Mouse (Mus musculus) 3T3-L1 (cell line): ENCODE results near the gene Serpine1.
"Not testable (repeated sequence)": the region's sequence is repeated elsewhere in the genome, so short reads cannot be mapped to it uniquely, and the experiment has no call there.

Experiments
- DNase-seq: peaks from one replicate; pipeline ENCODE4 v3.0.0-alpha.2; 2015; ENCODE audit warnings: low read depth, low spot score

Gene Serpine1

DNA sequence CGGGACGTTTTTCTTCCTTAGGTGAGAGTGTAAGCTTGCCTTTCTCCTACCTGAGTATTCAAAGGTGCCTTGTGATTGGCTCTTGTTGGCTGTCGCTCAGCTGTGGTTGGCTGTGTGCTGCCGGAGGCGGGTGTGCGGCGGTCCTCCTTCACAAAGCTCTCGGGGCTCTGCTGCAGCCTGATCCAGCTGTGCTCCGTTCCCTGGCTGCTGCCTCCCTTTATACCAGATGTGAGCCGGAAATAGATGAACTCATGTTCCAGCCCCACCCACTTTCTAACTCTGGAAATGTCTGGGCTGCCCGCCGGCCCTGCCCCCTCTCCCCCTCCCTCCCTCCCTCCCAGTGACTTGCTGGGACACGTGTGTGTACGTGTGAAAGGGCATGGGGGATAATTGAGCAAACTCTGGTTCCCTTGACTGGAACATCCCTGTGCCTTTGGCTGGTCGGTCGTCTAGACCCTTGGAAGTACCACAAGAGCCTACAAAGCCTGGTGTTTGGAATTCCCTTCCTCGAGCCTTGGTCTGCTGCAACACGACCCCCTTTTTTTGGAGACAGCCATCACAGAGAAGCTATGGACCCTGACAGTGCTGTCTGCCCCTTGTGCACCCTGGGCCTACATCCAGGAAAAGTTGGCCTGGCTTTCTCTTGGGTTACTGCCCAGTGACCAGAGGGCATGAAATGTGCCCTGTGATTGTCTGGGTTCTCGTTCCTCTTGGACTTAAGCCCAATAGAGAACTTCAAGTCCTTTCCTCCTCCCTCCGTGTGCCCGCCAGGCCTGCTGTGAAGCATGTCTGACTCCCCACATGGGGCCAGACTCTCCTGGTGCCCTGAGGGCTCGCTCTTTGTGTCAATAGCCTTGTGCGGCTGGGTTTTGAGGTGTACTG, at the start of gene Serpine1:
Gene Serpine1, minus strand, starts transcription at position 190 of the 882 bp plus-strand sequence.
- peak; percentile 99 for DNase-seq

GRCm38 (mm10) chr5:137121280-137121679, 49.2 kb upstream of the Serpine1 start:
- no peak for DNase-seq

DNA sequence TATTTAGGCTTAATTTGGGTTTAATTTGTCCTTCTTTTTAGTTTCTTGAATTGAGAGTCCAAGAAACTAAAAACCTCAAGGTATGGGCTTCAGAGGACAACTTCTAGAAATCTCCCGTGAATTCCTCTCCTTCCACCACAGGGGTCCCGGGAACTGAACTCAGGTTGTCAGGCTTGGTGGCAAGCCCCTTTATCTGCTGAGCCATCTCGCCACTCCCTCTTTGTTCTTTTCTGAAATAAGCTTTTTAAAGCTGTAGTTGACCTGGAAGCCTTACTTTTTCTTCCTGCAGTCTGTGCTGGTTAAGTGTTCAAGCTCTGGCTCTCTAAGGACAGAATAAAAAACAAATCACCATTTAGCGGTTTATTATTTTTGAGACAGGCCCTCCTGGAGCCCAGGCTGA, 46.8 kb upstream of the Serpine1 start:
- no peak for DNase-seq

GRCm38 (mm10) chr5:137117994-137118393, 45.9 kb upstream of the Serpine1 start:
- DNase-seq = not testable (repeated sequence)

DNA sequence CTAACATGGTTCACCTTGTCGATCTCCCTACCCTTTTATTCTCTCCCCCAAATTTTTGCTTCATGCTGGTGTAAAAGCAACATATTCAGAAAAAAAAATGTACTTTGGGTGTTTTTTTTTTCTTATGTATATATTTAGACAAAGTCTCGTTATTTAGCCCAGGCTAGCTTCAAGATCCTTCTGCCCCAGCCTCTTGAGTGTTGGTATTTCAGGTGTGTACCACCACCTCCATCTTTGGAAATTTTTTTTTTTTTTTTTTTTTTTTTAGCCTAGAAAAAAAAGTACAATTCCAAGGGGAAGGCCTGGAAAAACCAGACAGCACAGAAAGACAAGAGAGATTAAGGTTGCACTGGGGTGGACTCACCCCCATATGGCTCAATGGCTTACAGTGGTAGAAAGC, 44.9 kb upstream of the Serpine1 start:
- DNase-seq = no peak

DNA sequence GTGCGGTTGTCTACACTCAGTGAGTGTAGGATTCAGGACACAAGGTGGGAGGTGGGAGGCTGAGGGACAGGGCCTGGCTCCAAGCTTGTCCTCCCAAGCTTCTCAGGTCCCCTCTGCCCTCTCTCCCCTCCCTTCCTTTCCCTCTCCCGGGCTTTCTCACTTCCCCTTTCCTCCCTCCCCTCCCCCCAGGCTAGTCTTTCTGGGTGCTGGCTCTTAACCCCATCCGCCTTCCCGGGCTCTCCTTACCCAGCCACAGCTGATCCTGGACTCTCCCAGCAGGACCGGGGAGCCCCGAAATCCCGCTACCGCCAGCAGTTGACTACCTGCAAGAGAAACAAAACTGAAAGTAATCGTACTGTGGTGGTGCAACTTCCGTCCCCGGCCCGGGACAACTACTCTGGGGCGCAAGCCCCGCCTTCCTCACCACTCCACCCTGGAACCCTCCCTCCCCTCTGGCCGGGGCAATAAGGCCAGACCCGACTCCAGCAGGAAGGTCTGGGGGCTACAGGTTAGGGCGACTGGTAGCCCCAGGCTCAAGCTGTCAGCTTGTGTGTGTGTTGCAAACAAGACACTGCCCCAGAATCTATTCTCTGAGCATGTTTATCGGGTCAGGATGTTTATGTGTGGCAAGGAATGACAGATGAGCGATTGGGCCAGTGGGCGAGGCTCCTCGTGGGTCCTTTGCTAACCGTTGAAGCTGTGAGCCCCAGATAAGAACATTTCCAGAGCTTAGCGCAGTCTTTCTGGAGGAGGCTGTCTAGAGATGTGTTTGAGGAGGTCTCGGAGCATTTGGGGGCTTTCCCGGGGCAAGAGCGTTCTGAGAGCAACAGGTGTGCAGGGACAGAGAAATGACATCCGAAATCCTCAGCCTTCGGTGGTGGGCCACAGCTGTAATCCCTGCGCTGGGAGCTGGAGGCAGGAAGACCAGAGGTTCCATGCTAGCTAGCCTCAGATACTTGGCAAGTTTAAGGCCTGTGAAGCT, 44.1 kb upstream of the Serpine1 start, which contains the start of gene Trim56:
Gene Trim56, minus strand, starts transcription at position 344 of the 982 bp plus-strand sequence.
- peak; percentile 83 for DNase-seq

- no peak for DNase-seq
Measured at GRCm38 (mm10) chr5:137114891-137115561, 43.0 kb upstream of the Serpine1 start.

GRCm38 (mm10) chr5:137111542-137112408, 39.7 kb upstream of the Serpine1 start:
- no peak for DNase-seq

- no peak for DNase-seq
Measured at GRCm38 (mm10) chr5:137110863-137111262, 38.8 kb upstream of the Serpine1 start.

DNA sequence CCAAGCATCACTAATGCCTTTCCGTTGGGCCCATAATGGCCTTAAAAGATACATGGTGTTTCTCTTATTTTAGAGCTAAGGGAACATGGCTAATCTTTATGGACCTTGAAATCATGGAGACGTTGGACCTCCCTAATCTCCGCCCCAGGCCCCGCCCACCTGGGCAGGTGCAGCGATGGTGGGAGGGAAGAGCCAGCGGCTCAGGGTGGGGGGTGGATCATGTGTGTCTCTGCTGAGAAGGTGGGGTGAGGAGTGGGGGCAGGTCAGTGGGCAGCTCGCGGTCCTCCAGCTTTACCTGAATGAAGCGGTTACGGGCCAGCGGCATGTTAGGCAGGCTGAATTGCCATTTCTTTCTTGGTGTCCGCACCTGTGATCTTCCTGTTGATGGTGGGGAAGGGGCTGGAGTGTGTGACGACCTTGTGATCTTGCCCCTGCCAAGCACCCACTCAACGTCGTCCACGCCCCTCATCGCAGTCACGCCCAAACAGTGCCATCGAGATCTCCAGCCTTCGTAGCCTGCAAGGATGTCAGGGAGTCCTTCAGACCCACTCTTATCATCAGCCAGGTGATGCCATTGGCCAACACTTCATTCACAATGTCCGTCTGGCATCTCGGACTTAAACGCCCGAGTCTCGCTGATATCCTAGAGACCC, 38.0 kb upstream of the Serpine1 start:
- no peak for DNase-seq

- DNase-seq = peak; percentile 44
Measured at GRCm38 (mm10) chr5:137108111-137108510, 36.0 kb upstream of the Serpine1 start.

- DNase-seq = no peak
Measured at GRCm38 (mm10) chr5:137107670-137108069, 35.6 kb upstream of the Serpine1 start.

- peak; percentile 98 for DNase-seq
Measured at GRCm38 (mm10) chr5:137107024-137107423, 35.0 kb upstream of the Serpine1 start.

GRCm38 (mm10) chr5:137106434-137106833, 34.4 kb upstream of the Serpine1 start:
- DNase-seq = peak; percentile 76

DNA sequence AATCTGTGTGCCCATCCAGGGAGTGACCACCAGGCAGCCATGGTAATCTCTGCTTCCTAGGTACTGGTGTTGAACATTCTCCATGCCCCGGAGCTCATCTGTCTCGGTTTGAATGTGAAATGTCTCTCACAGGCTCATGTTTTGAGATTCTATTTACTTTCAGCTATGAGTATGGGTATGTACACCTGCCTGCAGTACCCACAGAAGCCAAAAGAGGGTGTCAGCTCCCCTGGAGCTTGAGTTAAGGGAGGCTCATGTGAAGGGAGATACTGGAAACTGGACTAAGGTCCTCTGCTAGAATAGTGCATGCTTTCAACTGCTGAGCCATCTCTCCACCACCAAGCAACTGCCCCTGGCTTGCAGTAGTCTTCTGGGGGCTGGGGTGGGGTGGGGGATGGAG, 31.9 kb upstream of the Serpine1 start:
- DNase-seq = peak; percentile 59

DNA sequence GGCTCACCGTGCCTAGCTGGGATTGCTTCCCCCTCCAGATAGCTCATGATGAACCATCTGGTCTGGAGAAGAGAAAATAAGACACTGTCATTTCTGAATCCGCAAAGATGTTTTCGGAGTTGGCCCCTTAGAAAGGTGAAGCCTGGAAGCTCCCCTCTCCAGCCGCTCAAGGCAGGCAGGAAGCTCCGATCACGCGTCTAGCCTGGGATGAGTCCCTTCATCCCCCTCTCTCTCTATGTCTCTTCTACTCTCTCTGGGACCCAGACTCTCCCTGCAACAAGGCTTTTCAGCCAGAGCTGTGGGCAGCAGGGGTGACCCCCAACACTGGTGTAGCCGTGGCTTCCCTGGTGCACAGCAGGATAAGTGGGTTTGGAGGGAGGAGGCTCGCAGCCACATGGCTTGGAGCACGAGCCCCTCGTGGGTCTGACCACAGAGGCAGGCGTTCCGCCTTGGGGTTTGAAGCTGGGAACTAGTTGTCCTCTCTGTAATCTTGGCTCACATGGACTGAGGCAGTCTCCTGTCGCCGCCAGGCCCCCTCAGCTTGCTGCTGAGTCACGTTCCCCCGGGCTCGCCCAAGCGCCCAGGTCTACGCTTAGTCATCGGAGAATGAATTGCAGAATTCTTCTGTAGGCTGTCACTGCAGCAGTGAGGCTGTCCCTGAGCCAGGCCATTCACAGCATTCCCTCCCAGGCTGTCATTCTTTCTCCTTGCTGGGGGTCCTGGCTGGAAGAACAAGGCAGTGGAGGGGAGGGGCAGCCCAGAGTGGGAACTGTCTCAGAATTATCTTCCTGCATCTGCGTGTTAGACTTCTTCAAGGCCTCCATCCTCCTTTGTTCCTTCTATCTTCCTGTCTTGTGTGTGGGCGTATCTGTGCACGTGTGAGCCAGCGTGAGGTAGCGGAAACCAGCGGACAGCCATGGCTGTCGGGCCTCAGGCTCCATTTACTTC, 30.8 kb upstream of the Serpine1 start:
- DNase-seq = peak; percentile 98

DNA sequence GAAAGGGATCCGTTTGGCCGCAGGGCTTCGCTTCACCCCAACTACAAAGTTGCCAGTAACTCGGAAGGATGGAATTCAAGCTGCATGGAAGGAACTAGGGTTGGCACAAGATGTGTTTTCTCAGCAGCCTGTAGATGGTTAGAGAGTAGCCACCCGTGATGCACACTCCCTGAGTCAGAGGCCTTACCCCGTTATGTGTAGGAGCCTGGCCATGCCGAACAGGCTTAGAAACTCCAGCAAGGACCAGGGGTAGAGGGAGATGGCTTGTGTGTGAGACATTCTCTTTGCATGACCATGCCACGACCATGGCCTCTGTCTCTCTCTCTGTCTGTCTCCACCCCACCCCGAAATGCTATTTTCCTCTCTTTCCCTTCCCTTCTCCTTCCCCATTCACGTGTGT, 30.0 kb upstream of the Serpine1 start:
- DNase-seq = peak; percentile 76

DNA sequence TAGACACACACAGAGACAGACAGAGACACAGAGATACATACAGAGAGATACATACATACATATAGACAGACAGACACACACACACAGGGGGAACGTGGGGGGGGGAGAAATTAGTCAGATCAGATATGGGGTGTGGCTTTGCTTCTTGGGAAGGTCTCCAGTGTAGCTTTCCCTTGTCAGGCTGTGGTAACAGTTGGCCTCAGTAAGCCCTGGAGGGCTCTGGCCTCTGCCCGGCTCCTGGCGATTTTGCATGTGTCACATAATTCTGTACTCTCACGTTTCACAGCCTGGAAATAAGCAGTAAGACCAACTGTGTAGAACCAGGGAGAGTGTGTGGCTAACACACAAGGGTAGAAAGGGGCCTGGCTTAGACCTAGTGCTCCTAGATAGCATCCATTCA, 28.6 kb upstream of the Serpine1 start:
- peak; percentile 84 for DNase-seq

DNA sequence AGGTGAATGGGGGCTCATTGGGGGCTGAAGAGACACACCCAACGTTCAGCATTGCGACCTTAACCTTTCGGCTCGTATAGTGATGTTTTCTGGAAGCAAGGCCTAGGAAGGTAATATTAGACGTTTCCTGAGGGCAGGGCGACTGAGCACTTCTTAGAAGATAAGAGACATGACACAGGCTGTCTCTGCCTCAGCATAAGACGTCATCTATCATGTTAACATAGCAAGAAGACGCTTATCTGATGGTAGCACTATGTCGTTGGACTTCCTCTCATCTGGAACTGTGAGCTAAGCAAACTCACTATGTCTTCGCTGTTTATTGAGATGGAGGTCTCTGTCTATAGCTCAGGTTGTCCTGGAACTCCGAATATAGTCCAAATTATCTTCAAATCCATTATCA, 26.4 kb upstream of the Serpine1 start:
- DNase-seq = no peak
